Mouse (Mus musculus) c-Kit-negative CD71-positive TER-119-positive erythroid progenitor cells, embryonic 14.5 days (primary cell): ENCODE results near the gene Jchain.

Experiments used
- DNase-seq: peaks from one replicate; pipeline ENCODE4 v3.0.0-alpha.2; 2013; ENCODE audit warnings: low read depth, low spot score

Jchain gene

GRCm38 (mm10) chr5:88530908-88531307, 3.2 kb upstream of the Jchain start:
- no peak for DNase-seq

- peak; percentile 1 for DNase-seq
These were observed 8.5 kb downstream of the Jchain start for GRCm38 (mm10) chr5:88519232-88519631.

- DNase-seq = no peak
These were observed 18.7 kb downstream of the Jchain start for GRCm38 (mm10) chr5:88508990-88509389.

GRCm38 (mm10) chr5:88508555-88508954, 19.1 kb downstream of the Jchain start:
- no peak for DNase-seq

- DNase-seq = no peak
These were observed 27.9 kb downstream of the Jchain start for GRCm38 (mm10) chr5:88499781-88500180.

GRCm38 (mm10) chr5:88491111-88491510, 36.6 kb downstream of the Jchain start:
- no peak for DNase-seq

GRCm38 (mm10) chr5:88489004-88489403, 38.7 kb downstream of the Jchain start:
- DNase-seq = no peak

- DNase-seq = no peak
These were observed 40.0 kb downstream of the Jchain start, which contains the start of gene Enam for GRCm38 (mm10) chr5:88487675-88488074. TSS of gene Enam (plus strand) at chr5:88487975.
